Mouse (Mus musculus) left cerebral cortex, adult 2 months (tissue): ENCODE measurements at regions not wholly inside any gene's neighbourhood (a gene's known extent, or its start where the extent isn't known, plus 50 kb on each side); places are given as distances from the start of the nearest gene placed in this dataset.

Experiments used
- DNase-seq, 2 experiments: peaks; one replicate each; pipeline ENCODE4 v3.0.0; 2021 to 2022; ENCODE audit warnings: low spot score in 2 of 2, mixed read lengths in 1 of 2; ENCODE audit errors: extremely low spot score in 1 of 2
- H3K27ac ChIP-seq: fragments of 200-600 bp; 2 replicates; pipeline ENCODE4 v1.8.1; 2022
- H3K4me3 ChIP-seq: fragments of 200-600 bp; 2 replicates; pipeline ENCODE4 v1.8.1; 2022
- CTCF ChIP-seq: fragments of 200-600 bp; IDR thresholded peaks from 2 replicates; pipeline ENCODE4 v1.8.1; 2022; ENCODE audit warnings: antibody characterized with exemption, mild to moderate bottlenecking, moderate library complexity
- intact Hi-C: fragments of 180-260 bp; cut with DNase I; formaldehyde crosslinking; loops from one replicate; pipeline ENCODE4 v1.15.1; 2025

DNA sequence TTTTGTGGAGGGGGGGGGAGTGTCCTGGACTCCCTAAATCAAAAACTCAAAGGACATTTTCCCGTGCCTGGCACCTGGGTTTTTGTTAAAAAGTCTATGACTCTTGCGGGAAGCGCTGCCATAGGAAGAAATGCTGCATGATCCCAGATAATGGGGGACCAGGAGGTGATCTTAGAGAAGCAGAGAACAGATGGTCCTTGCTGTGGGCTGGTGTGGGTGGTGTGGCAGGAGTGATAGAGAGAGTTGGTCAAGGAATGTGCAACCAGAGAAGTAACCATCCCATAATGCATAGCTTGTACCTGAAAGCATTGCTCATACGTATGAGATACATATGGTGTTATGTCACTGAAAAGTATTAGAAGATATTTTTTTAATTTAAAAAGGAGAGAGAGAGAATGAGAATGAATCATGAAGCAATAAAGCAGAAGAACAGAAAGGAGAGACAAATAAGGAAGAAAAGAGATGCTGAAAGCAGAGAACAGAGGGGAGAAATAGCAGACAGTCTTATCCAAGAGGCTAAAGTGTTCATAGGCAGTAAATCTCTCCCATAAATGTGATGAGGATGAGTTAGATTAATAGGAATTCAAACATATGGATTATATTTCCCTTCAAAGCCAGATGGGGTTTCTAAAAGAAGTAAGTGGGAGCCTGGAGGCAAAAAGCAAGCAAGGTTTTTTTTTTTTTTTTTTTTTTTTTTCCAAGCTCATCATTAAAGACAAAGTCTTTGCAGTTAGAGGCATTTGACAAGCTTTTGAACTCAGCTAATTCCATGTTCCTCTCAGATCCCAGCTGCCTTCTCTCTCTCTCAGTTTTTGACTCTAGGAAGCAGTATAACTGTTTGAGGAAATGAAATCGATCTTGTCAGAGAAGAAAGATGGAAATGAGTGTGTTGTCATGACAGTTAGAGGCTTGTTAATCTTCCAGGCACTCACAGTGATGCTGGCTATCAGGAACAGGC lies 136.2 kb upstream of the Adra1d start:
- intact Hi-C loops: loop anchor here (1.0 kb wide), 1 partner anchor 50 kb away; no protein-coding TSS in a partner anchor
- no peak overlapping the region for H3K4me3 ChIP-seq
- no peak for TF ChIP-seq CTCF
- no peak for DNase-seq
- peak overlapping the region; percentile 78 for H3K27ac ChIP-seq

DNA sequence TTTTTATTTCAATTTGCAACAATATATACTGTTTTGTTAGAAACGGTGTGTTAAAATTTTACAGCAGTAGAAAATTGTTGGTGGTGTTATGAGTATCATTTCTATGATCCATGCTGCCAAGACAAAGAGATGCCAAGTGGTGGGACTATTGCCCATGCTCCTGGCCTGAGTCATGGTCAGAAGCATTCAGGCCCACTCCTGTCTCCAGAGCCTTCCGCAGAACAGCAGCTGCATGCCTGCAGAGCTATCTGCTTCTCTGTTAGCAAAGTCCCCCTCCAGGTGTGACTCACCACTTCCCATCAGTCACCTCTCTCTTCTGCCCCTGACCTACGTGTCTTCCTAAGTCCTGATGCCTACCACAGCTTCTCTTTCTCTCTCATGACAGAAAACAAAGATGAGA lies 134.2 kb upstream of the Adra1d start:
- peak overlapping the region; percentile 53; the same call in 1 of the 2 replicates for H3K27ac ChIP-seq
- intact Hi-C loops: no loop called here
- peak in 1 of 2 experiments; percentile 29 for DNase-seq
- H3K4me3 ChIP-seq: no peak overlapping the region
- TF ChIP-seq CTCF: no peak

DNA sequence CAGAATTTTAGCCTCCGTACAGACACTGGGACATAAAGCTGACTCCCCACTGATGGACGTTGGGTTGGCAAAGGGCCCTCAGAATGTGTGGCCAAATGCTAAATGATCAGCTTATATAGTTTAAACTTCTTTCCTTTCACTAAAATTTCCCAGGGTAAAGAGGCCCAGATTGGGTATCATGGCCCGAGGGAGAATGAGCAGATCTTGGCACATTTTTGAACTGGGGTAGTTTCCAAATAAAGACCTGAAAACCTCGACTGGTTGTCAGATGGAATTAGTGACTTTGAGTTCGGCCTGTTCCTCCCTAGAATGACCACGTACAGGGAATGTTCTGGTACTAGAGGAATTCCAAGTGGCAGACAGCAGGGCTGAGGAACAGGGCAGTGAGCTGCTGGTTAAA lies 127.9 kb upstream of the Adra1d start:
- intact Hi-C loops: no loop called here
- Histone ChIP-seq H3K4me3 (no peak overlapping the region), H3K27ac (no peak overlapping the region)
- no peak for TF ChIP-seq CTCF
- no peak for DNase-seq

DNA sequence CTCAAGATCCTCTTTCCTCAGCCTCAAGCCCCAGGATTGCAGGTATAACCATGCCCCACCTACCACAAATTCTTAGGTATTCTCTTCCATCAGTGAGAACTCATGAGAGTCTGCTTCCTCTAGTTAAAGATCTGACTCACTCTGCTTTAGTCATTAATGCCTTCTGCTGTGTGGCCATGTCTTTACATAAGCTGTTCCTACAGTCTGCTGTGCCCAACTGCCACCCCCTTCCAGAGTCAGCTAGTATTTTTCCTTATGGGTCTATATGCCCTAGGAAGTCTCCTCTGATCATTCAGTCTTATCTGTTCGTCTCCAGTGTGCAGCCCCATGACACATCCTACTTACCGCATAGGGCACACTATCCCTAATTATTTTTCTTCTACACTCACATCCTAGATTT lies 126.2 kb upstream of the Adra1d start:
- DNase-seq: no peak
- no peak for TF ChIP-seq CTCF
- Histone ChIP-seq H3K4me3 (no peak overlapping the region), H3K27ac (peak overlapping the region; percentile 80)
- intact Hi-C loops: no loop called here

DNA sequence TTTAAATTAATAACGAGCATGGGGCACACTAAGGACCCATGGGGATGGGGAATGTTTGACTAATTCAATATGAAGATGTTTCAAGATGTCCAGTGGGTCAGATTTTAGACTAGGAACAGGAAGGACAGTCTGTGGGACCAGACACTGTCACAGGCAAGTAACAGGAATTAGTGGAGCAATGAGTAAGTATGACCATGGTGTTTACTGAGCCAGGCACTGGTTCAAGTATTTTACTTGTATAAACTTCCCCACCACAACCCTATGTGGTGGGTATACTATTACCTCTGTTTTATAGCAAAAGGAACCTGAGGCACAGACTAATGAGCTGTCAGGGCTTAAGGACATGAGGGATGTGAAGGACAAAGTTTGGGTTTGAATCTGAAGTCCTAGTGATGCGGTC lies 125.4 kb upstream of the Adra1d start:
- intact Hi-C loops: loop anchor here (2.0 kb wide), 1 partner anchor 15 kb away; no protein-coding TSS in a partner anchor
- DNase-seq: no peak
- no peak for TF ChIP-seq CTCF
- Histone ChIP-seq H3K27ac (peak overlapping the region; percentile 80), H3K4me3 (no peak overlapping the region)

DNA sequence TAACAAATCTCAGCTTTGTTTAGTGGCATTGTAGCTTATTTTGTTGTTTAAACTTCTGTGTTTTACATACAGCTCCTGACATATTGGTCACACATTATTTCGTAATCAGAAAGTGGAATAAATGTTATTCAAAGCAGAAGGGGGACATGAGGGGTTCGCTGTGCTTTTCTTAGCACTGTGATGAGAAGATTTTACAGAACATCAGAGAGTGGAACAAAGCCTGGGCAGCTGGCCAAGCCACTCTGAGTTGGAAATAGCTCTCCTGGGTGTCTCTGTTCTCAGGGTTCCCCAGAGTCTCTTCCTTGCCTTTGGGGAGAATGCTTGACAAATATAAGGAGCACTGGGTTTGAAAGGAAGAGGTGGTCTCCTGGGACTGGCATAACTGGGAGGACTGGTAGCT lies 124.7 kb upstream of the Adra1d start:
- intact Hi-C loops: loop anchor here (2.0 kb wide), 1 partner anchor 14 kb away; no protein-coding TSS in a partner anchor
- Histone ChIP-seq H3K27ac (peak overlapping the region; percentile 80), H3K4me3 (no peak overlapping the region)
- no peak for TF ChIP-seq CTCF
- DNase-seq: peak; percentile 59 to 80

DNA sequence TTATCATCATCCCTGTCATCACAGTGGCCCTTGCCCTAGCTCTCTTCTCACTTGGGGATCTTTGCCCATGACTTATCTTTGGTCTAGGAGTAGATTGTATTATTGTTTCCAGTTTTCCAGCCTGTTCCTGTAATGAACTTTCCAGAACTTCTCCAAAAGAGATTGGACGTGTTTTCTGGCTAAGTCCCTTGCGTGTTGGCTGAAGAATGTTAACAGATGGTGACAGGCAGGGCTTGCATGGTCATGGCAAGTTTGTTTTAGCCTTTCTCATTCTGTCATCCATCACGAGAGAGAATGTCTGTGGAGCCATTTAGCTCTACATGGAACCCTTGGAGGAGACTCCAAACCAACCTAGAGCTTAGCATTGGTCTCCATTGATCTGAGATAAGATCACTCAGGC lies 123.2 kb upstream of the Adra1d start:
- no peak for DNase-seq
- H3K4me3 ChIP-seq: no peak overlapping the region
- TF ChIP-seq CTCF: no peak
- intact Hi-C loops: no loop called here
- H3K27ac ChIP-seq: peak overlapping the region; percentile 57

DNA sequence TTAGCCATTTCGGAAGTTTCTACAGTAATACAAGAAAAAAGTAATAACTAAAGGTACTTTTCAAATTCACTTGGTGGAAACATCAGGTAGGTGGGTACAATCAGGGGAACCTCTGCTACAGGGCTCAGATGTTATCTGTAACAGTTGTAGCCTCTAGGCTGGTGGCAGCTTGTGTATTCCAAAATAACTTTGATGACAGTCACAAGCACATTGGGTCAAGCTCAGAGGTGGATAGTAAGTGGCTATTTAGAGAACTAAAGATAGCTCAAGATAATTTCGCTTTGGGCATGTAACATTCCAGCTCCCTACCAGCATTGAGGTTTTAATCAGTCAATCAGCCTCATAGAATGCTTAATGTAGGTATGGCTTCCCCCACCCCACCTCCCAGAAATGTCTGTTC lies 121.7 kb upstream of the Adra1d start:
- H3K27ac ChIP-seq: no peak overlapping the region
- intact Hi-C loops: no loop called here
- no peak for TF ChIP-seq CTCF
- no peak overlapping the region for H3K4me3 ChIP-seq
- no peak for DNase-seq

DNA sequence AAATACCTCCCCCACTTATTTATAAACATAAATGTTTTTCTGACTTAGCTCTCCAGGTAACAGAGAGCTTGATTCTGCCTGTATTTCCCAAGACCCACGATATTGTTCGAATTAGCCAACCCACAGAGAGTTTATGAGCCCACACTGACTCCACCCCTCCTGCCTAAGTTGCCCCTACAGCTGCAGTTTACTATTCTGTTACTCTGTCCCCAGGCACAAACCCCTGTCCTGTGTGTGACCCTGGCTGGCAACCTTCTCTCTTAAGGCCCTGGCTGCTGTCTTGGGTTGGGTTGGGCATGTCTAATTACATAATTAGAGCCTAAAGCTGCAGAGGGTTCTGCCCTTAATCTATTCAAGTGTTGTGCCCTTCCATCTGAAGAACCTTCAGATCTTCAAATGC lies 116.4 kb upstream of the Adra1d start:
- no peak for DNase-seq
- Histone ChIP-seq H3K4me3 (no peak overlapping the region), H3K27ac (no peak overlapping the region)
- intact Hi-C loops: no loop called here
- no peak for TF ChIP-seq CTCF

DNA sequence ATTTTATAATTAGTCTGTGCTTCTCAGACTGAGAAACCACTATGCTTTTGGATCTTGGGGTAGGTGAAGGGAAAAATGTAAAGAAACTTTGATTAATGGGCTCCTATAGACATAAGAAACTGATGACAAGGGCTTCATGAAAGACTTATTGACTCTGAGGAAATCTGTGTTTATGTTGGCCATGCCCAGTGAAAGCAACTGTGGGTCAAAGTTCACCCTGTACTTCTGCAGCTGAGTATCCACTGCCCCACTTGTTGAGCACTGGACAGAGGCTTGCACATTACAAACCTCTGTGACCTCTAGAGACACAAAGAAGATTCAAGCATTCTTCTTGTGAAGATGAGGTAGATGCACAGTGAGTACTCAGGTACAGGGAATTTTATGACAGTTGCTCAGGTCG lies 114.7 kb upstream of the Adra1d start:
- no peak overlapping the region for H3K4me3 ChIP-seq
- no peak for TF ChIP-seq CTCF
- intact Hi-C loops: no loop called here

DNA sequence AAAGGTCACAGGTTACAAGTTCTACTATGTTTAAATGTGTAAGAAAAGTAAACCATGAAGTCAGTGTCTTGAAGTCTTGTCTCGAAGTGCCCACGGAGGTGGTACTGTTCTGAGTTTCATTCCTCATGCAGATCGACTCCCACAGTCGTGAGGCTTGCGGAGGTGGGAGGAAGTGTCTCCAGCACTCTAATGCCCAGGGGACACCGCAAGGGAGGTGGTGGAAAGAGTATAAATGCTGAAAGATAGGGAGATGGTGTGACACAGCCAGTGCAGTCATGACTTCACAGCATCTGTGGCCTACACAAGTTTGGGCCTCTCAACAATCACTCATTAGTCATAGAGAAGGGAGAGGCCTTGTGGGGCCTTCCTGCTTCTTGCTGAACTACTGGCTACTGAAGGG lies 112.8 kb upstream of the Adra1d start:
- peak overlapping the region; percentile 19; the same call in 1 of the 2 replicates for H3K27ac ChIP-seq
- TF ChIP-seq CTCF: no peak
- no peak overlapping the region for H3K4me3 ChIP-seq
- intact Hi-C loops: no loop called here
- no peak for DNase-seq

More for the DNA sequence above, 114.7 kb upstream of the Adra1d start:
- DNase-seq: no peak
- no peak overlapping the region for H3K27ac ChIP-seq

DNA sequence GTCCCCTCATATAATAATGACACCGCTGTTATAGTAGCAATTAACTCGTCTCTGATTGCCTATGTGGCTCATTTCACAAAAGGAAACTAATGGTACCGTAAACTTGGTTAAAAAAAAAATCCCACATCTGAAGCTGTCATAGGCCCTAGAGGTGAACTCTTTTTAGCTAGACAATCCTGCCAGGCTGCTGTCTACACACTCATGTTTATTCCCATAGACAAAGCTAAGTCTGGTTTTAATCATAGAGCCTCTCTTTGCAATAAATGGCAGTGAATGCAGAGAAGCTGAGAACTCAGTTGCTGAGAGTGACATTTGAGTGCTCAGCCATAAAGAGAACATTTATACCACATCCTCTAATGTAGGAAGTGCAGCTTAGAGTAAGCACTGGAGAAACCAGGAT lies 111.3 kb upstream of the Adra1d start:
- no peak for DNase-seq
- Histone ChIP-seq H3K4me3 (no peak overlapping the region), H3K27ac (peak overlapping the region; percentile 85)
- intact Hi-C loops: loop anchor here (2.0 kb wide), 4 partner anchors 13 to 111 kb away; partner anchors contain the start of gene Adra1d
- TF ChIP-seq CTCF: no peak
